Comparison of ENCODE assay signal across 16 mouse cellular contexts in genomic region chr19:10231016-10231415, GRCm38 (mm10). TPM values are rescaled to one million over a fixed set of nuclear protein-coding genes. Genes with fewer than 3 reads are reported as not detected.
DNase-seq lines count a peak whose midpoint lies in the region; ATAC-seq and TF ChIP-seq lines count a peak whose summit lies in the region.
"Had no signal": no experiment of that assay in that cellular context is flagged by ENCODE, and none has a peak within 500 bp of the region (broad histone marks: within the 10 kb centered on the region; RNA-seq: fewer than 3 reads in every experiment).

No protein-coding gene starts in this region.

- H3K36me3 ChIP-seq in ES-E14 (ENCODE audit: control insufficient read depth, insufficient read depth, low read length, poor library complexity, severe bottlenecking): peaks cover 36% of the 10 kb centered on the region
- H3K36me3 ChIP-seq: G1E had no signal

- peaks cover 15 to 66% of the 10 kb centered on the region in 2 experiments; a peak in 3 of 4 replicates for H3K4me1 ChIP-seq in ES-E14 (ENCODE audit: control insufficient read depth in 2 of 2, insufficient read depth in 2 of 2, low read length in 2 of 2, poor library complexity in 1 of 2)

- H3K27ac ChIP-seq in layer of hippocampus, adult 2 months: peak overlapping the region; percentile 46
- H3K27ac ChIP-seq in ES-E14 (ENCODE audit: insufficient read depth, low read depth, low read length, poor library complexity, severe bottlenecking): peak overlapping the region; percentile 87

- no peak for TF ChIP-seq CTCF in layer of hippocampus, adult 2 months (conservative IDR thresholded peaks at IDR 0.05)

- H3K4me3 ChIP-seq in layer of hippocampus, adult 2 months: no peak overlapping the region
- peak overlapping the region; percentile 30 to 36; a peak in 3 of 4 replicates for H3K4me3 ChIP-seq in ES-E14 (ENCODE audit: insufficient read depth in 1 of 2, low read depth in 1 of 2, low read length in 2 of 2, poor library complexity in 1 of 2, severe bottlenecking in 1 of 2)
- H3K4me3 ChIP-seq: megakaryocyte, embryonic 14.5 days had no signal

- in situ Hi-C loops in ES-E14 (cut with MboI; ENCODE audit: low sequenced_read_pairs in 2 of 2, unreplicated experiment in 2 of 2): no loop called here

- H3K9ac ChIP-seq in ES-E14 (ENCODE audit: insufficient read depth, low read depth, low read length, poor library complexity, severe bottlenecking): peak overlapping the region; percentile 41; the same call in 1 of the 2 replicates

- ATAC-seq in erythroblast, adult 5-6 weeks (replicated peaks; ENCODE audit: low FRiP score, poor library complexity, severe bottlenecking): no peak
- ATAC-seq: forebrain, embryonic 14.5 days; inflammation-experienced regulatory T-cells, adult 6 months had no signal

- no peaks in the 10 kb centered on the region for H3K9me3 ChIP-seq in ES-E14 (ENCODE audit: control insufficient read depth, insufficient read depth, low read depth, low read length)
- H3K9me3 ChIP-seq: G1E; megakaryocyte, embryonic 14.5 days had no signal

- no peak for DNase-seq in layer of hippocampus, adult 2 months (ENCODE audit: low spot score in 2 of 2)
- no peak for DNase-seq in layer of hippocampus, postnatal 36 days
- no peak for DNase-seq in ES-E14 (ENCODE audit: low read depth, low spot score)
- peak; percentile 65 for DNase-seq in embryo, embryonic 9.5 days (ENCODE audit: extremely low spot score)
- peak; percentile 57 to 67 for DNase-seq in kidney, postnatal 25 days
- DNase-seq in urinary bladder, postnatal 36 days (ENCODE audit: low spot score in 2 of 2): no peak
- DNase-seq in gastrocnemius, adult 8-10 months (ENCODE audit: low spot score in 2 of 2): no peak
- DNase-seq: adrenal gland, postnatal 10 days; cerebellum, adult 9-11 months; left cerebral cortex, postnatal 4 days; thymus, postnatal 36 days had no signal

TF ChIP-seq in ES-E14, 5 proteins besides CTCF, POLR2A, EP300 and RAD21:
- TF ChIP-seq CHD2 (IDR thresholded peaks at IDR 0.05; ENCODE audit: low read depth, low read length): no peak

RNA-seq across cellular contexts. Expression of gene Myrf, which starts 9.5 kb away (rescaled TPM):
- 10 to 100 TPM; 27.0 to 27.8 TPM for total RNA-seq in layer of hippocampus, adult 2 months (2021)
- 10 to 100 TPM; 27.5 to 30.5 TPM for total RNA-seq in layer of hippocampus, postnatal 36 days (2021)
- 35.9 and 58.1 TPM in 2 replicates for total RNA-seq in ES-E14 (2012; rRNA removed)
- not detected in 2 replicates for total RNA-seq in erythroblast, adult 5-6 weeks (2015; ENCODE audit: low replicate concordance)
- total RNA-seq in erythroblast, adult 5-6 weeks (2017; ENCODE audit: low replicate concordance): 0.42 TPM in 1 of 2 replicates, not detected in the other
- total RNA-seq in gastrocnemius, adult 8-10 months (2022): not detected

RNA-seq across cellular contexts. Expression of gene Fen1, which starts 27.0 kb away (rescaled TPM):
- total RNA-seq in layer of hippocampus, adult 2 months (2021): 10 to 100 TPM in 1 of 2 experiments, 1 to 10 TPM in 1; 9.6 to 12.2 TPM
- total RNA-seq in layer of hippocampus, postnatal 36 days (2021): 10 to 100 TPM in 1 of 2 experiments, 1 to 10 TPM in 1; 8.8 to 10.1 TPM
- total RNA-seq in ES-E14 (2012; rRNA removed): 110 and 113 TPM in 2 replicates
- 15.2 and 26.3 TPM in 2 replicates for total RNA-seq in erythroblast, adult 5-6 weeks (2015; ENCODE audit: low replicate concordance)
- total RNA-seq in erythroblast, adult 5-6 weeks (2017; ENCODE audit: low replicate concordance): 38.4 and 58.1 TPM in 2 replicates
- total RNA-seq in gastrocnemius, adult 8-10 months (2022): 1 to 10 TPM; 4.2 to 5.4 (median 4.7) TPM

RNA-seq across cellular contexts. Expression of gene Tmem258, which starts 27.2 kb away (rescaled TPM):
- total RNA-seq in layer of hippocampus, adult 2 months (2021): 10 to 100 TPM; 74.0 to 79.7 TPM
- 10 to 100 TPM; 78.7 to 80.1 TPM for total RNA-seq in layer of hippocampus, postnatal 36 days (2021)
- 440 and 455 TPM in 2 replicates for total RNA-seq in ES-E14 (2012; rRNA removed)
- 87.8 and 120 TPM in 2 replicates for total RNA-seq in erythroblast, adult 5-6 weeks (2015; ENCODE audit: low replicate concordance)
- 49.7 and 60.6 TPM in 2 replicates for total RNA-seq in erythroblast, adult 5-6 weeks (2017; ENCODE audit: low replicate concordance)
- 10 to 100 TPM; 74.3 to 86.5 (median 83.2) TPM for total RNA-seq in gastrocnemius, adult 8-10 months (2022)

RNA-seq across cellular contexts. Expression of gene Fads1, which starts 48.3 kb away (rescaled TPM):
- total RNA-seq in layer of hippocampus, adult 2 months (2021): 100 to 1,000 TPM; 191 to 198 TPM
- total RNA-seq in layer of hippocampus, postnatal 36 days (2021): 100 to 1,000 TPM; 180 to 187 TPM
- 47.4 and 74.0 TPM in 2 replicates for total RNA-seq in ES-E14 (2012; rRNA removed)
- 19.2 and 38.2 TPM in 2 replicates for total RNA-seq in erythroblast, adult 5-6 weeks (2015; ENCODE audit: low replicate concordance)
- 13.0 and 15.6 TPM in 2 replicates for total RNA-seq in erythroblast, adult 5-6 weeks (2017; ENCODE audit: low replicate concordance)
- 1 to 10 TPM; 2.5 to 6.0 (median 4.2) TPM for total RNA-seq in gastrocnemius, adult 8-10 months (2022)

Comparison
In these comparisons a context has a peak if more than half of its experiments do, and no peak if none do; other contexts are left out.
1. DNase-seq: peak in embryo, embryonic 9.5 days (single experiment) and kidney, postnatal 25 days (2 of 2); none in layer of hippocampus, adult 2 months (0 of 2), layer of hippocampus, postnatal 36 days (0 of 2), ES-E14 (single experiment), urinary bladder, postnatal 36 days (0 of 2) and gastrocnemius, adult 8-10 months (0 of 2).
2. RNA of gene Myrf, which starts 9.5 kb away (total RNA-seq): 35.9 to 58.1 TPM in ES-E14, 27.5 to 30.5 TPM in layer of hippocampus, postnatal 36 days and 27.0 to 27.8 TPM in layer of hippocampus, adult 2 months; not detected in gastrocnemius, adult 8-10 months and 0.42 TPM in erythroblast, adult 5-6 weeks; every median in the first group is over 10 times any median in the second.